Mouse (Mus musculus): ENCODE measurements at regions not wholly inside any gene's neighbourhood (a gene's known extent, or its start where the extent isn't known, plus 50 kb on each side); places are given as distances from the start of the nearest gene placed in this dataset.

- DNase-seq, result no peak
Observed at GRCm38 (mm10) chr5:45025383-45025782, 225.9 kb upstream of the Ldb2 start.

- DNase-seq, result no peak
Observed at GRCm38 (mm10) chr5:45007930-45008329, 208.4 kb upstream of the Ldb2 start.

- DNase-seq, result no peak
Observed at GRCm38 (mm10) chr5:45000996-45001395, 201.5 kb upstream of the Ldb2 start.

- DNase-seq, result peak in 1 of 2 experiments; percentile 26
Observed at GRCm38 (mm10) chr5:44999032-44999431, 199.6 kb upstream of the Ldb2 start.

GRCm38 (mm10) chr5:44975456-44976195, 176.1 kb upstream of the Ldb2 start:
- DNase-seq, result peak; percentile 4 to 49

GRCm38 (mm10) chr5:44943023-44943921, 143.8 kb upstream of the Ldb2 start:
- DNase-seq, result peak; percentile 22 to 68

- DNase-seq, result no peak
Observed at GRCm38 (mm10) chr5:44942575-44942974, 143.1 kb upstream of the Ldb2 start.

GRCm38 (mm10) chr5:44925476-44925875, 126.0 kb upstream of the Ldb2 start:
- DNase-seq, result no peak

- no peak for DNase-seq
Observed at GRCm38 (mm10) chr5:44922129-44922775, 122.8 kb upstream of the Ldb2 start.

GRCm38 (mm10) chr5:44917816-44918213, 118.3 kb upstream of the Ldb2 start:
- DNase-seq, result no peak

- DNase-seq, result no peak
Observed at GRCm38 (mm10) chr5:44917173-44917815, 117.8 kb upstream of the Ldb2 start.

GRCm38 (mm10) chr5:44902541-44902940, 103.1 kb upstream of the Ldb2 start:
- DNase-seq, result no peak

GRCm38 (mm10) chr5:44886566-44887070, 87.1 kb upstream of the Ldb2 start:
- DNase-seq, result no peak

- no peak for DNase-seq
Observed at GRCm38 (mm10) chr5:44876946-44877345, 77.5 kb upstream of the Ldb2 start.

- no peak for DNase-seq
Observed at GRCm38 (mm10) chr5:44872243-44872642, 72.8 kb upstream of the Ldb2 start.

- no peak for DNase-seq
Observed at GRCm38 (mm10) chr5:44863887-44864286, 64.4 kb upstream of the Ldb2 start.

GRCm38 (mm10) chr5:44863349-44863748, 63.9 kb upstream of the Ldb2 start:
- no peak for DNase-seq

- no peak for DNase-seq
Observed at GRCm38 (mm10) chr5:44854189-44854588, 54.7 kb upstream of the Ldb2 start.
